Mouse (Mus musculus) bone marrow macrophage, adult 2 months (primary cell): ENCODE results near the gene Ces1g. TPM values are rescaled to one million over a fixed set of nuclear protein-coding genes. Genes with fewer than 3 reads are reported as not detected.

Experiments used
- H3K27ac ChIP-seq: 2 replicates; pipeline ENCODE4 v1.5.1; 2012; ENCODE audit warnings: low read depth, low read length; ENCODE audit not compliant: insufficient read depth
- H3K4me1 ChIP-seq: 2 replicates; pipeline ENCODE4 v1.6.1; 2012; ENCODE audit warnings: low read length; ENCODE audit not compliant: control insufficient read depth, insufficient read depth
- H3K4me3 ChIP-seq: 2 replicates; pipeline ENCODE4 v1.5.1; 2012; ENCODE audit warnings: mild to moderate bottlenecking, low read length, moderate library complexity; ENCODE audit not compliant: insufficient read depth
- CTCF ChIP-seq: IDR thresholded peaks from 2 replicates; pipeline ENCODE4 v1.5.1; 2012; ENCODE audit warnings: low read depth, mild to moderate bottlenecking, low read length, moderate library complexity
- POLR2A ChIP-seq: IDR thresholded peaks from 2 replicates; pipeline ENCODE4 v1.6.1; 2012; ENCODE audit warnings: mild to moderate bottlenecking, low read depth, low read length, borderline replicate concordance
- polyA plus RNA-seq: library from polyadenylated mRNA; stranded (reverse); fragments of >200 nt; gene quantifications from 2 replicates; pipeline ENCODE4 v1.2.4, GENCODE M21; 2012; ENCODE audit not compliant: missing spikeins, insufficient read depth, insufficient read length

Gene Ces1g
- polyA plus RNA-seq = not detected in 2 replicates

GRCm38 (mm10) chr8:93337207-93337606, at the start of gene Ces1g:
Gene Ces1g (minus strand): TSS chr8:93337308.
- Histone ChIP-seq H3K4me1 (no peaks in the 10 kb centered on the region), H3K4me3 (no peak within 1 kb of the TSS), H3K27ac (no peak within 1 kb of the TSS)
- TF ChIP-seq CTCF (no peak), POLR2A (no peak)

DNA sequence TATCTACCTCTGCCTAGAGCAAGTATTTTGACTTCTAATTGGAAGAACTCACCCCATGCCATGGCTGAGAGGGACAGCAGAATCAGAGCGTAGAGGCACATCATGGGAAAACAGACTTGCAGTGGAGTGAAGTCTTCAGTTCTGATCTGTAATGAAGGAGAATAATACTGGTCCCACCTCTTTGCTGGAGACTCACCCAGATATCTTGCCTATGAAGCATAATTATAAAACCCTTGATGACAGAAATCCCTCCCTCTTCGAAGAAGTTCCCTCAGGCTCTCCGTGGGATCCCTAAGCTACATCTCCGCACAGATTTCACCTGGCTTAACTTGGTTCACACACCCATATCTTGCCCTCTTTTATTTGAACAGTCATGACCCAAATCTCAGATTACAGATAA, 42.5 kb upstream of the Ces1g start, which contains the start of gene Ces1h:
Gene Ces1h (minus strand): TSS at position 101 of the 400 bp plus-strand sequence.
- Histone ChIP-seq H3K4me3 (no peak within 1 kb of the TSS), H3K27ac (no peak within 1 kb of the TSS)
- TF ChIP-seq CTCF (no peak), POLR2A (no peak)

GRCm38 (mm10) chr8:93369481-93369880, 32.4 kb upstream of the Ces1g start:
- H3K4me1 ChIP-seq = no peaks in the 10 kb centered on the region
- TF ChIP-seq POLR2A = no peak
- no peak for TF ChIP-seq CTCF
- H3K27ac ChIP-seq = no peak overlapping the region
- H3K4me3 ChIP-seq = no peak overlapping the region

More for the DNA sequence above, 42.5 kb upstream of the Ces1g start, which contains the start of gene Ces1h:
- H3K4me1 ChIP-seq = no peaks in the 10 kb centered on the region

DNA sequence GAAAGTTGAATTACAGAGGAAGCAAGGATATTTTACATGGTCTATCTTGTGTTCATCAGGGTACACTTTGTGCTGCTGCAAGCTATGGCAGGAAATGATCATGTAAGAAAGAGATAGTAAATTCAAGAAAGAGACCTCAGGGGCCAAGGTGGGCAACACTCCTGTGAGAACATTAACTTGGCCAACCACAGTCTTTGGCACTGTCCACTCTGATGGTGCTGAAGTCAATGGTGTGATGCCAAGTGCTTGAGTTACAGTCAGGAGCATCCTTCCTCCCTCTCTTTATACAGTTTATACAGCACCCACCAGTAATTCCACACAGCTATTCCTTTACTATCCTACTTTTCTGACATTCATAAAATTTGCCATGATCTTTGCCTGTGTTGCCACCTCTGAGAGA, 23.0 kb upstream of the Ces1g start:
- H3K4me3 ChIP-seq = no peak overlapping the region
- no peak overlapping the region for H3K27ac ChIP-seq
- TF ChIP-seq POLR2A (no peak), CTCF (no peak)
- H3K4me1 ChIP-seq = no peaks in the 10 kb centered on the region

GRCm38 (mm10) chr8:93339531-93339930, 2.4 kb upstream of the Ces1g start:
- Histone ChIP-seq H3K4me1 (no peaks in the 10 kb centered on the region), H3K4me3 (no peak overlapping the region), H3K27ac (no peak overlapping the region)
- TF ChIP-seq CTCF = no peak
- TF ChIP-seq POLR2A = no peak

- H3K4me3 ChIP-seq = no peak overlapping the region
- TF ChIP-seq CTCF (no peak), POLR2A (no peak)
- no peaks in the 10 kb centered on the region for H3K4me1 ChIP-seq
- no peak overlapping the region for H3K27ac ChIP-seq
These were observed 4.4 kb downstream of the Ces1g start for GRCm38 (mm10) chr8:93332703-93333102.

DNA sequence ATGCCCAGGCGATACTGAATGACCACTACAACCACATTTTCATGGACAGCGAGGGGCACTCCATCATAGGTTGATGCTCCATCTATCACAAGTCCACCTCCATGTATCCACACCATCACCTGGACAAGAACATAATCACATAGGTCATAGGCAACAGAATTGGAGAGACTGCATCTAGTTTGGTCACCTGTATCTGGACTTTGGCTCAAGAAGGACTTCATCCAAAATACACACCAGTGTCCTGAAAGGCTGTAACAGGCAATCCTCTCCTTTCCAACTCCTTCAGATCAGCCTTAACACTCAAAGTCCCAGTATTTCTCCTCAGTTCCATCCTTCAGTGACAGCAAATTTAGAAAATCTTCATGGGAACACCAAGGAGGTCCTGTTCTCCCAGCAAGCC, 6.0 kb downstream of the Ces1g start:
- no peak overlapping the region for H3K27ac ChIP-seq
- no peaks in the 10 kb centered on the region for H3K4me1 ChIP-seq
- TF ChIP-seq POLR2A (no peak), CTCF (no peak)
- H3K4me3 ChIP-seq = no peak overlapping the region

- TF ChIP-seq CTCF (no peak), POLR2A (no peak)
- Histone ChIP-seq H3K4me1 (no peaks in the 10 kb centered on the region), H3K4me3 (no peak overlapping the region), H3K27ac (no peak overlapping the region)
These were observed 12.0 kb downstream of the Ces1g start for GRCm38 (mm10) chr8:93325123-93325522.

DNA sequence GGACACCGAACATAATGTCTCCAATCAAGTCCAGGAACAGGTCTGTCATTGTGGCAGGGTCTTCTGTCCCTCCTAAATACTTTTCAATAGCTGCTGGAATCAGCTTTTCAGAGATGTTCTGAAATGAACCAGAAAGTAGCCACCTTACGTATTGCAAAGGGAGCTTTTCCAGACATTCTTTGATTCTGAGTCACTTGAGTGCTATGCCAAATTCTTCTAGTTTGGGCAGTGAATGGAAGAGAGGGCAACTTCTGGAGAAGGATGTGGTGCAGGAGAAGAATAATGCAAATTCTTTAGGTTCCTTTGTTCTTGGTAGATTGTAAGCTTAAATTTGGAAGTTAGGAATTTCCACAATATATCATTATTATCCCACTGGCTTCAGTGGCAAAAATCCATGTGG, 20.1 kb downstream of the Ces1g start:
- Histone ChIP-seq H3K4me1 (no peaks in the 10 kb centered on the region), H3K4me3 (no peak overlapping the region), H3K27ac (no peak overlapping the region)
- TF ChIP-seq CTCF = no peak
- TF ChIP-seq POLR2A = no peak

DNA sequence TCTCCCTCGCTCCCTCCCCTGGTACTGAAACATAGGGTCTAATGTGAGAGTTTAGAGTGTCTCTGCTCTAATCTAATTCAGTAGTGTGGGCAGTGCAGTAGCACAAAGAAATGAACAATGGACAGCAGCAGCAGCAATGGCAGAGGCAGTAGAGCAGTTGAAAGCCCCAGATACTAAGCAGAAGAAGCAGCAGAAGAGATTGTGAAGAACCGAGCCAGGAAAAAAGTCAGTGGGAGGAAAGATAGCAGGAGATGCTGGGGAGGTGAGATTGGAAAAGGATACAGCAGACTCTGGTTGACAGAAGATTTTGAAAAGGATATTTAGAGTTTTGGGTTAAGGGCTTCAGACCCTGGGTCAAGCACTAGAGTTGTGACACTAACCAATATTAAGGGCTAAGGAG, 21.6 kb downstream of the Ces1g start:
- Histone ChIP-seq H3K4me3 (no peak overlapping the region), H3K4me1 (no peaks in the 10 kb centered on the region), H3K27ac (no peak overlapping the region)
- TF ChIP-seq POLR2A (no peak), CTCF (no peak)

DNA sequence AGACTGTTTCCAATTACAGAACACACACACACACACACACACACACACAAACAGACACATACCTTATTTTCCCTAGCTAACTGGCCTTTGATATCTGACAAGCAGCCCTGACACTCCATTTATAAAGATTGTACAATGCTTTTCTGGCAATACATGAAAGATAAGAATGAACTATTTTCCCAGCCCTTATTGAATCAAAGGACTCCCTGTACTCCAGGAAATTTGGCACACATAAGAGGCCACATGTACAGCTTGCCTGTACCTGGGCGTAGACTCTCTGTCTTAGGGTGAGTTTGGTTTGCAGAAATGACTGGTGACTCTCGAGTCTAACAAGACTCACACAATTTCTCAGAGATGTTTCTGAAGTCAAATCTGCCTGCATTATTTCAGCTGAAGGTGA, 53.2 kb downstream of the Ces1g start:
- Histone ChIP-seq H3K27ac (no peak overlapping the region), H3K4me1 (no peaks in the 10 kb centered on the region), H3K4me3 (no peak overlapping the region)
- TF ChIP-seq POLR2A (no peak), CTCF (no peak)
